Mouse (Mus musculus): ENCODE measurements around the gene Itgb4.

DNA sequence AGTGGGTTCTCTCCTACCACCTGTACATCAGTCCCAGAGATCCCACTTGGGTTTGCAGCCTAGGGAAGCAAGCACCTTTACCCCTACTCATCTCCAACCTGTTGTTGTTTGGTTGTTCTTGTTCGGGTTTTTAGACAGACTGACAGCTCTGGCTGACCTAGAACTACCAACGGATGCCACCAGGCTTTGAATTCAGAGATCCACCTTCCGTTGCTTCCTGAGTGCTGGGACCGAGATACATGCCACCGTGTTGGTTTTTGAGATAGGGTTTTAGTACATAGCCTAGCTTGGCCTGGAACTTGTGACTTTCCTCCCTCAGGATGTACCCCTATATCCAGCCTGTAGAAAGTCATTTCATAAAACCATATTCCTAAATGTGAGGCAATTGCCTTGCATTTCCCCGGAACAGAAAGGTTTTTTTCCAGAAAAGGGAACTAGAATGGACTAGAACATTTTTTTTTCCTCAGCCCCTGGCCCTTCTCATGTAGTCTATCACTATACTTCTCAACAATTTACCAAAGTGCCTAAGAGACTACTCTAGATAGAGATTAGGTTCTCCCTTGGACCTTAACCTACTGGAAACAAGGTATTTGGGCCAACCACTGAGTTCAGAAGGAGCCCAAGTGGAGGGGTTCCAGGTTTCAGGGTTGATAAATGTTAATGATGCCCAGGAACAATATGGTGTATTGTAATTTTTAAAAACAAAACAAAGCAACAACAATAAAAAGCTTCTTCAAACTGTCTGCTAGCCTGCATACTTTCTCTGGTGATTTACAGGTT, 54.8 kb downstream of the Itgb4 start:
- no peak for TF ChIP-seq GATA1 (IDR thresholded peaks at IDR 0.05; ENCODE audit: borderline replicate concordance, low read length)
- no peak for TF ChIP-seq FLI1 (IDR thresholded peaks at IDR 0.05; ENCODE audit: low read length)

Data from megakaryocyte, embryonic 14.5 days (primary cell).